Mouse (Mus musculus): Measurements from ENCODE around the gene Pdia6.
A peak's percentile ranks its signal among the peaks of the same experiment; 100 is the strongest.

The Pdia6 gene

GRCm38 (mm10) chr12:17266673-17266990 lies 287 bp downstream of the Pdia6 start:
- no peak for DNase-seq

GRCm38 (mm10) chr12:17267316-17267715 lies 971 bp downstream of the Pdia6 start:
- DNase-seq: peak; percentile 17

GRCm38 (mm10) chr12:17271272-17271671 lies 4.9 kb downstream of the Pdia6 start:
- DNase-seq: peak; percentile 30

GRCm38 (mm10) chr12:17273841-17274240 lies 7.5 kb downstream of the Pdia6 start:
- no peak for DNase-seq

GRCm38 (mm10) chr12:17288496-17288895 lies 22.2 kb downstream of the Pdia6 start:
- DNase-seq: no peak

GRCm38 (mm10) chr12:17289060-17289459 lies 22.7 kb downstream of the Pdia6 start:
- DNase-seq: no peak

GRCm38 (mm10) chr12:17289913-17290312 lies 23.6 kb downstream of the Pdia6 start:
- DNase-seq: no peak

GRCm38 (mm10) chr12:17290569-17290968 lies 24.2 kb downstream of the Pdia6 start:
- no peak for DNase-seq

GRCm38 (mm10) chr12:17296899-17297298 lies 30.6 kb downstream of the Pdia6 start:
- no peak for DNase-seq

GRCm38 (mm10) chr12:17299902-17300301 lies 33.6 kb downstream of the Pdia6 start:
- no peak for DNase-seq

GRCm38 (mm10) chr12:17305445-17305844 lies 39.1 kb downstream of the Pdia6 start:
- DNase-seq: no peak

- no peak for DNase-seq
Measured at GRCm38 (mm10) chr12:17308246-17308645, 41.9 kb downstream of the Pdia6 start.

- no peak for DNase-seq
Measured at GRCm38 (mm10) chr12:17310852-17311839, 44.8 kb downstream of the Pdia6 start.

GRCm38 (mm10) chr12:17316096-17316495 lies 49.8 kb downstream of the Pdia6 start:
- no peak for DNase-seq

GRCm38 (mm10) chr12:17317970-17318369 lies 51.6 kb downstream of the Pdia6 start:
- no peak for DNase-seq

GRCm38 (mm10) chr12:17318453-17318852 lies 52.1 kb downstream of the Pdia6 start:
- DNase-seq: no peak

- peak; percentile 34 for DNase-seq
Measured at GRCm38 (mm10) chr12:17324549-17325470, 58.5 kb downstream of the Pdia6 start.

- no peak for DNase-seq
Measured at GRCm38 (mm10) chr12:17329259-17329658, 62.9 kb downstream of the Pdia6 start, which contains the start of gene Atp6v1c2. Gene Atp6v1c2 (minus strand): TSS chr12:17329359.

GRCm38 (mm10) chr12:17333459-17333858 lies 67.1 kb downstream of the Pdia6 start:
- DNase-seq: no peak
